Mouse (Mus musculus): ENCODE results near the gene Pitpnm1. TPM values are rescaled to one million over a fixed set of nuclear protein-coding genes. Genes with fewer than 3 reads are reported as not detected.
A peak's percentile ranks its signal among the peaks of the same experiment; 100 is the strongest.

Pitpnm1 gene
- polyA plus RNA-seq, 1 experiment from 2014 or later, result 81.1 TPM

GRCm38 (mm10) chr19:4089128-4089527, 10.7 kb upstream of the Pitpnm1 start:
- ATAC-seq (ENCODE audit: low FRiP score, low read depth), result no peak
- H3K27ac ChIP-seq (replicated peaks), result no peak overlapping the region
- no peaks in the 10 kb centered on the region for H3K9me3 ChIP-seq
- no peak overlapping the region for H3K4me3 ChIP-seq
- H3K9ac ChIP-seq, result no peak overlapping the region
- no peaks in the 10 kb centered on the region for H3K27me3 ChIP-seq
- WGBS, result 79% methylated on average over 6 of the region's 6 CpGs
- no peak overlapping the region for H3K4me2 ChIP-seq
- no peaks in the 10 kb centered on the region for H3K36me3 ChIP-seq
- H3K4me1 ChIP-seq (replicated peaks), result no peaks in the 10 kb centered on the region

- no peak overlapping the region for H3K4me2 ChIP-seq
- H3K9me3 ChIP-seq, result no peaks in the 10 kb centered on the region
- H3K27ac ChIP-seq (replicated peaks), result no peak overlapping the region
- no peak for ATAC-seq (ENCODE audit: low FRiP score, low read depth)
- 97% methylated on average over 3 of the region's 3 CpGs for WGBS
- H3K27me3 ChIP-seq, result no peaks in the 10 kb centered on the region
- no peak overlapping the region for H3K9ac ChIP-seq
- no peaks in the 10 kb centered on the region for H3K4me1 ChIP-seq (replicated peaks)
- H3K36me3 ChIP-seq, result no peaks in the 10 kb centered on the region
- no peak overlapping the region for H3K4me3 ChIP-seq
Measured at GRCm38 (mm10) chr19:4090446-4090845, 9.4 kb upstream of the Pitpnm1 start.

GRCm38 (mm10) chr19:4091383-4091782, 8.4 kb upstream of the Pitpnm1 start:
- H3K4me2 ChIP-seq, result no peak overlapping the region
- no peak overlapping the region for H3K9ac ChIP-seq
- ATAC-seq (ENCODE audit: low FRiP score, low read depth), result no peak
- H3K27ac ChIP-seq (replicated peaks), result no peak overlapping the region
- H3K27me3 ChIP-seq, result no peaks in the 10 kb centered on the region
- H3K36me3 ChIP-seq, result no peaks in the 10 kb centered on the region
- 74% methylated on average over 2 of the region's 2 CpGs for WGBS
- no peak overlapping the region for H3K4me3 ChIP-seq
- H3K9me3 ChIP-seq, result no peaks in the 10 kb centered on the region
- H3K4me1 ChIP-seq (replicated peaks), result peaks cover 7% of the 10 kb centered on the region

- no peaks in the 10 kb centered on the region for H3K27me3 ChIP-seq
- H3K36me3 ChIP-seq, result no peaks in the 10 kb centered on the region
- H3K27ac ChIP-seq (replicated peaks), result no peak overlapping the region
- no peak for ATAC-seq (ENCODE audit: low FRiP score, low read depth)
- H3K4me2 ChIP-seq, result no peak overlapping the region
- H3K4me1 ChIP-seq (replicated peaks), result peaks cover 14% of the 10 kb centered on the region
- H3K9ac ChIP-seq, result no peak overlapping the region
- no peak overlapping the region for H3K4me3 ChIP-seq
- WGBS, result 91% methylated on average over 3 of the region's 3 CpGs
- no peaks in the 10 kb centered on the region for H3K9me3 ChIP-seq
Measured at GRCm38 (mm10) chr19:4092750-4093149, 7.0 kb upstream of the Pitpnm1 start.

GRCm38 (mm10) chr19:4093772-4094171, 6.0 kb upstream of the Pitpnm1 start:
- no peaks in the 10 kb centered on the region for H3K36me3 ChIP-seq
- no peaks in the 10 kb centered on the region for H3K27me3 ChIP-seq
- H3K4me2 ChIP-seq, result no peak overlapping the region
- no peak overlapping the region for H3K27ac ChIP-seq (replicated peaks)
- H3K4me1 ChIP-seq (replicated peaks), result peaks cover 24% of the 10 kb centered on the region
- H3K4me3 ChIP-seq, result no peak overlapping the region
- 79% methylated on average over 7 of the region's 7 CpGs for WGBS
- no peak for ATAC-seq (ENCODE audit: low FRiP score, low read depth)
- H3K9ac ChIP-seq, result no peak overlapping the region
- H3K9me3 ChIP-seq, result no peaks in the 10 kb centered on the region

- WGBS, result 82% methylated on average over 3 of the region's 3 CpGs
- no peaks in the 10 kb centered on the region for H3K27me3 ChIP-seq
- H3K9me3 ChIP-seq, result no peaks in the 10 kb centered on the region
- H3K36me3 ChIP-seq, result no peaks in the 10 kb centered on the region
- no peak for ATAC-seq (ENCODE audit: low FRiP score, low read depth)
- H3K4me1 ChIP-seq (replicated peaks), result peaks cover 30% of the 10 kb centered on the region
- no peak overlapping the region for H3K27ac ChIP-seq (replicated peaks)
- H3K4me2 ChIP-seq, result no peak overlapping the region
- no peak overlapping the region for H3K9ac ChIP-seq
- H3K4me3 ChIP-seq, result no peak overlapping the region
Measured at GRCm38 (mm10) chr19:4094348-4094747, 5.5 kb upstream of the Pitpnm1 start.

- WGBS, result 77% methylated on average over 5 of the region's 5 CpGs
- ATAC-seq (ENCODE audit: low FRiP score, low read depth), result no peak
Measured at GRCm38 (mm10) chr19:4094774-4095303, 5.0 kb upstream of the Pitpnm1 start.

GRCm38 (mm10) chr19:4095802-4096201, 4.0 kb upstream of the Pitpnm1 start:
- Histone ChIP-seq H3K27me3 (no peaks in the 10 kb centered on the region), H3K27ac (replicated peaks) (peak overlapping the region; percentile 95; the same call in 1 of the 2 replicates), H3K4me2 (peak overlapping the region; percentile 73), H3K9me3 (no peaks in the 10 kb centered on the region), H3K4me1 (replicated peaks) (peaks cover 45% of the 10 kb centered on the region), H3K9ac (no peak overlapping the region), H3K4me3 (peak overlapping the region; percentile 74; the same call in 1 of the 2 replicates), H3K36me3 (no peaks in the 10 kb centered on the region)
- WGBS, result 59% methylated on average over 3 of the region's 3 CpGs
- no peak for ATAC-seq (ENCODE audit: low FRiP score, low read depth)

More at GRCm38 (mm10) chr19:4094774-4095303, 5.0 kb upstream of the Pitpnm1 start:
- H3K9me3 ChIP-seq, result no peaks in the 10 kb centered on the region
- H3K4me1 ChIP-seq (replicated peaks), result peaks cover 35% of the 10 kb centered on the region
- H3K4me2 ChIP-seq, result no peak overlapping the region
- no peak overlapping the region for H3K4me3 ChIP-seq
- no peak overlapping the region for H3K27ac ChIP-seq (replicated peaks)
- H3K9ac ChIP-seq, result no peak overlapping the region
- H3K36me3 ChIP-seq, result no peaks in the 10 kb centered on the region
- H3K27me3 ChIP-seq, result no peaks in the 10 kb centered on the region

- Histone ChIP-seq H3K27ac (replicated peaks) (peak within 1 kb of the TSS; percentile 95), H3K9me3 (no peaks in the 10 kb centered on the region), H3K4me2 (peak within 1 kb of the TSS; percentile 73), H3K9ac (peak within 1 kb of the TSS; percentile 58), H3K4me1 (replicated peaks) (peaks cover 55% of the 10 kb centered on the region), H3K4me3 (peak within 1 kb of the TSS; percentile 74), H3K36me3 (no peaks in the 10 kb centered on the region), H3K27me3 (no peaks in the 10 kb centered on the region)
- WGBS, result under 1% methylated on average over 65 of the region's 65 CpGs
- peak; percentile 95 for ATAC-seq (ENCODE audit: low FRiP score, low read depth)
Measured at GRCm38 (mm10) chr19:4096642-4097440, 3.0 kb upstream of the Pitpnm1 start, which contains the start of gene Cdk2ap2. TSS of gene Cdk2ap2 (plus strand) at chr19:4097182.

- H3K4me1 ChIP-seq (replicated peaks), result peaks cover 61% of the 10 kb centered on the region
- peak overlapping the region; percentile 58 for H3K9ac ChIP-seq
- H3K4me2 ChIP-seq, result peak overlapping the region; percentile 73
- no peaks in the 10 kb centered on the region for H3K27me3 ChIP-seq
- WGBS, result 2% methylated on average over 21 of the region's 21 CpGs
- H3K36me3 ChIP-seq, result no peaks in the 10 kb centered on the region
- peak overlapping the region; percentile 74 for H3K4me3 ChIP-seq
- H3K27ac ChIP-seq (replicated peaks), result peak overlapping the region; percentile 71
- no peak for ATAC-seq (ENCODE audit: low FRiP score, low read depth)
- no peaks in the 10 kb centered on the region for H3K9me3 ChIP-seq
Measured at GRCm38 (mm10) chr19:4097441-4097825, 2.4 kb upstream of the Pitpnm1 start.

- Histone ChIP-seq H3K4me1 (replicated peaks) (peaks cover 65% of the 10 kb centered on the region), H3K36me3 (no peaks in the 10 kb centered on the region), H3K9me3 (no peaks in the 10 kb centered on the region), H3K27ac (replicated peaks) (no peak overlapping the region), H3K4me2 (no peak overlapping the region), H3K9ac (no peak overlapping the region), H3K4me3 (no peak overlapping the region), H3K27me3 (no peaks in the 10 kb centered on the region)
- no peak for ATAC-seq (ENCODE audit: low FRiP score, low read depth)
- 91% methylated on average over 13 of the region's 13 CpGs for WGBS
Measured at GRCm38 (mm10) chr19:4098426-4098825, 1.4 kb upstream of the Pitpnm1 start.

GRCm38 (mm10) chr19:4099056-4099455, 742 bp upstream of the Pitpnm1 start:
- Histone ChIP-seq H3K27me3 (no peaks in the 10 kb centered on the region), H3K4me2 (peak overlapping the region; percentile 80; the same call in 1 of the 2 replicates), H3K4me3 (no peak overlapping the region), H3K27ac (replicated peaks) (no peak overlapping the region), H3K36me3 (no peaks in the 10 kb centered on the region), H3K9me3 (no peaks in the 10 kb centered on the region), H3K9ac (no peak overlapping the region), H3K4me1 (replicated peaks) (peaks cover 65% of the 10 kb centered on the region)
- WGBS, result 18% methylated on average over 9 of the region's 9 CpGs
- no peak for ATAC-seq (ENCODE audit: low FRiP score, low read depth)
